Mouse (Mus musculus) heart, adult 2 months (tissue): ENCODE results near the gene Ace3.

Experiments used
- CTCF ChIP-seq: fragments of 200-600 bp; IDR thresholded peaks from 2 replicates; pipeline ENCODE4 v1.8.1; 2022; ENCODE audit warnings: antibody characterized with exemption, mild to moderate bottlenecking, moderate library complexity
- POLR2A ChIP-seq: fragments of 200-500 bp; IDR thresholded peaks from 2 replicates; pipeline ENCODE4 v1.6.1; 2011; ENCODE audit warnings: mild to moderate bottlenecking, low read depth, low read length, control low read depth; ENCODE audit not compliant: insufficient read depth

- TF ChIP-seq CTCF (no peak), POLR2A (no peak)
Measured at GRCm38 (mm10) chr11:105978232-105978631, 16.2 kb upstream of the Ace3 start.
